ENCODE assay signal across 10 mouse cellular contexts in genomic region chr11:40149312-40149711, GRCm38 (mm10).
DNase-seq lines count a peak whose midpoint lies in the region; ATAC-seq and TF ChIP-seq lines count a peak whose summit lies in the region.
"Had no signal": no experiment of that assay in that cellular context is flagged by ENCODE, and none has a peak within 500 bp of the region (broad histone marks: within the 10 kb centered on the region; RNA-seq: fewer than 3 reads in every experiment).

No protein-coding gene starts in this region.

- H3K9me3 ChIP-seq in midbrain, embryonic 14.5 days (ENCODE audit: control insufficient read depth, low read length): no peaks in the 10 kb centered on the region
- H3K9me3 ChIP-seq: embryonic facial prominence, embryonic 13.5 days had no signal

- no peak for TF ChIP-seq CTCF in lung, adult 2 months (IDR thresholded peaks at IDR 0.05; ENCODE audit: insufficient read depth, low read length)

- H3K27ac ChIP-seq in midbrain, embryonic 14.5 days (replicated peaks; ENCODE audit: low read depth, low read length): peak overlapping the region; percentile 65; the same call in 1 of the 2 replicates
- H3K27ac ChIP-seq: embryonic facial prominence, embryonic 13.5 days; macrophage had no signal

- no peaks in the 10 kb centered on the region for H3K4me1 ChIP-seq in lung, adult 2 months (ENCODE audit: control insufficient read depth, insufficient read depth, low read length)
- H3K4me1 ChIP-seq in midbrain, embryonic 14.5 days (ENCODE audit: control insufficient read depth, insufficient read depth, low read length): no peaks in the 10 kb centered on the region
- H3K4me1 ChIP-seq: embryonic facial prominence, embryonic 13.5 days had no signal

- 15% methylated on average over 4 of the region's 4 CpGs for WGBS in lung, adult 2 months
- 15% methylated on average over 4 of the region's 4 CpGs for WGBS in midbrain, embryonic 14.5 days

- DNase-seq in lung, adult 2 months: peak; percentile 2
- no peak for DNase-seq in lung, adult 18-20 months
- DNase-seq in adrenal gland, postnatal 4 days (ENCODE audit: low spot score in 2 of 2): peak; percentile 3 to 4
- peak; percentile 58 to 80 for DNase-seq in layer of hippocampus, postnatal 25 days (ENCODE audit: extremely low spot score in 1 of 2, low spot score in 1 of 2)
- peak; percentile 93 for DNase-seq in midbrain, embryonic 14.5 days
- no peak for DNase-seq in B cell, adult 2 months

- H3K27me3 ChIP-seq in midbrain, embryonic 14.5 days (ENCODE audit: control insufficient read depth, insufficient read depth, low read length): no peaks in the 10 kb centered on the region

- H3K4me2 ChIP-seq in midbrain, embryonic 14.5 days (ENCODE audit: low read length): no peak overlapping the region
- H3K4me2 ChIP-seq: embryonic facial prominence, embryonic 13.5 days had no signal

- H3K4me3 ChIP-seq in lung, adult 2 months (replicated peaks; ENCODE audit: extremely low read depth, low read depth, low read length): no peak overlapping the region
- H3K4me3 ChIP-seq in midbrain, embryonic 14.5 days (replicated peaks; ENCODE audit: low read depth, low read length): no peak overlapping the region
- H3K4me3 ChIP-seq: embryonic facial prominence, embryonic 13.5 days had no signal

- ATAC-seq in frontal cortex, adult (ENCODE audit: low TSS enrichment): peak; percentile 78
- ATAC-seq in midbrain, embryonic 14.5 days (ENCODE audit: low FRiP score, low TSS enrichment): no peak
- ATAC-seq in activated CD4-positive, CD25-positive, alpha-beta regulatory T cell, adult 4 months: no peak

- H3K36me3 ChIP-seq in midbrain, embryonic 14.5 days (ENCODE audit: control insufficient read depth, insufficient read depth, low read length): no peaks in the 10 kb centered on the region
- H3K36me3 ChIP-seq: embryonic facial prominence, embryonic 13.5 days had no signal

- H3K9ac ChIP-seq in midbrain, embryonic 14.5 days (replicated peaks; ENCODE audit: low read length): no peak overlapping the region
- H3K9ac ChIP-seq: embryonic facial prominence, embryonic 13.5 days had no signal

- TF ChIP-seq POLR2A in lung, adult 2 months (IDR thresholded peaks at IDR 0.05; ENCODE audit: borderline replicate concordance, extremely low read depth, low read depth, low read length): no peak

Comparison
In these comparisons a context has a peak if more than half of its experiments do, and no peak if none do; other contexts are left out.
1. DNase-seq: peak in lung, adult 2 months (single experiment), adrenal gland, postnatal 4 days (2 of 2), layer of hippocampus, postnatal 25 days (2 of 2) and midbrain, embryonic 14.5 days (single experiment); none in lung, adult 18-20 months (0 of 2) and B cell, adult 2 months (0 of 2).